Mouse (Mus musculus) hindbrain, embryonic 11.5 days (tissue): ENCODE data around the gene Aacs. TPM values are rescaled to one million over a fixed set of nuclear protein-coding genes. Genes with fewer than 3 reads are reported as not detected.

Experiments used
- ATAC-seq: fragments of 200-750 bp; cut with Nextera tagmentation; 2 replicates; pipeline ENCODE4 v1.8.0; 2017; ENCODE audit warnings: mild to moderate bottlenecking, moderate TSS enrichment, moderate library complexity; ENCODE audit not compliant: low FRiP score
- DNase-seq: peaks from one replicate; pipeline ENCODE4 v3.0.0-alpha.2; 2015; ENCODE audit warnings: low spot score
- H3K27ac ChIP-seq: fragments of 300-500 bp; sonication (generic); 2 replicates; pipeline ENCODE4 v1.5.1; 2014; ENCODE audit warnings: mild to moderate bottlenecking, low read depth, low read length
- H3K27me3 ChIP-seq: fragments of 300-500 bp; sonication (generic); 2 replicates; pipeline ENCODE4 v1.6.1; 2014; ENCODE audit warnings: mild to moderate bottlenecking, low read length, moderate library complexity, mixed read lengths; ENCODE audit not compliant: control insufficient read depth, insufficient read depth
- H3K36me3 ChIP-seq: fragments of 300-500 bp; sonication (generic); 2 replicates; pipeline ENCODE4 v1.6.1; 2014; ENCODE audit warnings: mild to moderate bottlenecking, low read length, moderate library complexity, mixed read lengths; ENCODE audit not compliant: control insufficient read depth, insufficient read depth
- H3K4me1 ChIP-seq: fragments of 300-500 bp; sonication (generic); replicated peaks from 2 replicates; pipeline ENCODE4 v1.6.1; 2014; ENCODE audit warnings: low read length, mixed read lengths; ENCODE audit not compliant: control insufficient read depth, insufficient read depth
- H3K4me2 ChIP-seq: fragments of 300-500 bp; sonication (generic); replicated peaks from 2 replicates; pipeline ENCODE4 v1.6.1; 2014; ENCODE audit warnings: mild to moderate bottlenecking, low read depth, low read length
- H3K4me3 ChIP-seq: fragments of 300-500 bp; sonication (generic); 2 replicates; pipeline ENCODE4 v1.5.1; 2014; ENCODE audit warnings: low read depth, low read length
- H3K9ac ChIP-seq: fragments of 300-500 bp; sonication (generic); 2 replicates; pipeline ENCODE4 v1.6.1; 2014; ENCODE audit warnings: low read depth, low read length
- H3K9me3 ChIP-seq: fragments of 300-500 bp; sonication (generic); 2 replicates; pipeline ENCODE4 v1.6.1; 2016; ENCODE audit warnings: low read length; ENCODE audit not compliant: control insufficient read depth
- WGBS: fragments of 180-500 bp; shearing (Covaris S2); extraction: QIAGEN DNeasy Blood & Tissue Kit; methylation state at CpG from one replicate; pipeline ENCODE4 v1.1.7; 2014; 5-methylcytosine and 5-hydroxymethylcytosine counted together
- polyA plus RNA-seq: library from polyadenylated mRNA; unstranded; fragments of >200 nt; fragmentation: Nextera tagmentation; extraction: Ambion mirVana; gene quantifications from 2 replicates; pipeline ENCODE4 v1.2.1, GENCODE M21; 2014

Gene Aacs
- polyA plus RNA-seq, 1 experiment from 2014 or later: 48.6 TPM

GRCm38 (mm10) chr5:125505968-125506367 lies 30.4 kb downstream of the Aacs start:
- Histone ChIP-seq H3K27me3 (no peaks in the 10 kb centered on the region), H3K9ac (no peak overlapping the region), H3K4me2 (no peak overlapping the region), H3K9me3 (no peaks in the 10 kb centered on the region), H3K27ac (no peak overlapping the region), H3K36me3 (peaks cover 2% of the 10 kb centered on the region; the same call in 1 of the 2 replicates), H3K4me3 (no peak overlapping the region), H3K4me1 (no peaks in the 10 kb centered on the region)
- WGBS: 75% methylated on average over 15 of the region's 15 CpGs
- DNase-seq: no peak
- ATAC-seq: no peak

DNA sequence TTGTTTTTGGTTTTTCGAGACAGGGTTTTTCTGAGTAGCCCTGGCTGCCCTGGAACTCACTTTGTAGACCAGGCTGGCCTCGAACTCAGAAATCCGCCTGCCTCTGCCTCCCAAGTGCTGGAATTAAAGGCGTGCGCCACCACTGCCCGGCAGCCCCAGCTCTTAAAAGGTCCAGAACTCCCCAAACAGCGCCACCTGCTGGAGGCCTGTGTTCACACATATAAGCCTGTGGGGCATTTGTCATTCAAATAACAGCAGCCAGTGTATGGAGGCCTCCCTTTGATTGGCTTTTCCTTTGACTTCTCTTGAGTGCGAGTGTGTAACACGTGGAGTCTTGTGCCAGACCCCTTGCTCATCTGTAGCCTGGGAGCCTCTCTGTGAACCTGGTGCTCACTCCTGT lies 32.0 kb downstream of the Aacs start:
- no peak for DNase-seq
- Histone ChIP-seq H3K4me1 (no peaks in the 10 kb centered on the region), H3K9me3 (no peaks in the 10 kb centered on the region), H3K9ac (no peak overlapping the region), H3K36me3 (peaks cover 2% of the 10 kb centered on the region; the same call in 1 of the 2 replicates), H3K4me3 (no peak overlapping the region), H3K4me2 (no peak overlapping the region), H3K27me3 (no peaks in the 10 kb centered on the region), H3K27ac (no peak overlapping the region)
- WGBS: 92% methylated on average over 9 of the region's 9 CpGs
- ATAC-seq: no peak

DNA sequence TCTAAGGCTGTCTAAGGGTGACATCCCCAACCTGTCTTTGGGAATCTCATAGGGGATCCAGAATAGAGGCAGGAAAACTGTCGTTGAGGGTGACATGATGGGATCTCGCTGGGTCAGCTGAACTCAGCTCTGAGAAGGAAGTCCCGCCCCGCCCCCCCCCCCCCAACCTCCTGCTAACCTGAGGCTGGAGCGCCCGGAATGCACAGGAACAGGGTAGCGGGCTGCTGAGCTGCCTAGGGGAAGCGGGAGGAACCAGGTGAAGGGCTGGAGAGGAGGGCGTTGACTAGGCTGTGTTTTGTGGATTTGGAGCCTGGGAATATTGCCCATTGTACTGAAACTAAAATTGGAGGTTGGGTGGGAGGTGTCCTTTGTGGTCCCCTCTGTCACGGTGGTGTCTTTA lies 32.4 kb downstream of the Aacs start:
- no peaks in the 10 kb centered on the region for H3K27me3 ChIP-seq
- no peaks in the 10 kb centered on the region for H3K4me1 ChIP-seq
- ATAC-seq (no peak), DNase-seq (no peak)
- H3K36me3 ChIP-seq: peaks cover 4% of the 10 kb centered on the region; the same call in 1 of the 2 replicates
- H3K9me3 ChIP-seq: no peaks in the 10 kb centered on the region
- H3K4me2 ChIP-seq: no peak overlapping the region
- no peak overlapping the region for H3K9ac ChIP-seq
- WGBS: 92% methylated on average over 10 of the region's 10 CpGs
- H3K4me3 ChIP-seq: no peak overlapping the region
- no peak overlapping the region for H3K27ac ChIP-seq

DNA sequence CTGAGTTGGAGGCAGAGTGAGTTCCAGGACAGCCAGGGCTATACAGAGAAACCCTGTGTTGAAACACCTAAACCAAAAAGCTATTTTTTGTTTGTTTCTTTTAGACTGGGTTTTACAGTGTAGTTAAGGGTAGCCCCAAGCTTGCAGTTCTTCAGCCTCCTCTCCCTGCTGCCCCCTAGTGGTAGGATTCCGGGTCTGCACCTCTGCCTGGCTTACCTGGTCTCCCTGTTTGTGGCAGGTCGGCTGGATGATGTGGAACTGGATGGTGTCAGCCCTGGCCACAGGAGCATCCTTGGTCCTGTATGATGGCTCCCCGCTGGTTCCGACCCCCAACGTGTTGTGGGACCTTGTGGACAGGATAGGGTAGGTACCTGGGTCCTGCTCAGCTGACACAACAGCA lies 33.9 kb downstream of the Aacs start:
- Histone ChIP-seq H3K9me3 (no peaks in the 10 kb centered on the region), H3K27me3 (no peaks in the 10 kb centered on the region), H3K4me2 (no peak overlapping the region), H3K36me3 (peaks cover 5% of the 10 kb centered on the region; the same call in 1 of the 2 replicates), H3K4me1 (no peaks in the 10 kb centered on the region), H3K27ac (no peak overlapping the region), H3K4me3 (no peak overlapping the region), H3K9ac (no peak overlapping the region)
- DNase-seq (peak; percentile 67), ATAC-seq (no peak)
- 53% methylated on average over 5 of the region's 5 CpGs for WGBS

GRCm38 (mm10) chr5:125515006-125515405 lies 39.4 kb downstream of the Aacs start:
- DNase-seq (no peak), ATAC-seq (no peak; the same call in 1 of the 2 replicates)
- no peak overlapping the region for H3K4me2 ChIP-seq
- H3K9me3 ChIP-seq: no peaks in the 10 kb centered on the region
- H3K4me3 ChIP-seq: no peak overlapping the region
- 90% methylated on average over 12 of the region's 12 CpGs for WGBS
- H3K4me1 ChIP-seq: no peaks in the 10 kb centered on the region
- H3K36me3 ChIP-seq: peaks cover 5% of the 10 kb centered on the region; the same call in 1 of the 2 replicates
- no peak overlapping the region for H3K9ac ChIP-seq
- H3K27ac ChIP-seq: no peak overlapping the region
- H3K27me3 ChIP-seq: no peaks in the 10 kb centered on the region

DNA sequence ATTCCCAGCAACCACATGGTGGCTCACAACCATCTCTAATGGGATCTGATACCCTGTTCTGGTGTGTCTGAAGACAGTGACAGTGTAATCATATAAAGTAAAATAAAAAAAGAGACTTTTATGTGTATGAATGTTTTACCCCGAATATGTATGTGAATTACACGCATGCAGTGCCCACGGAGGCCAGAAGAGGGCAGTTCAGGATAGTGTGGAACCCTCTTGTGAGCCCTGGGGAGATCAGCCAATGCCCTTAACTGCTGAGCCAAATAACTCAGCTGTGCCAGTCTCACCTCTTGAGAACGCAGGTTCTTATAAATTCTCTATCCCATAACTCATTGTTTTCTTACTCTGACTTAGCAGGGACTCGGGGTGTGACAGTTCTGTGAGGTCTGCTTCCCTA lies 43.0 kb downstream of the Aacs start:
- no peak overlapping the region for H3K27ac ChIP-seq
- no peaks in the 10 kb centered on the region for H3K36me3 ChIP-seq
- H3K9ac ChIP-seq: no peak overlapping the region
- no peaks in the 10 kb centered on the region for H3K27me3 ChIP-seq
- no peak overlapping the region for H3K4me2 ChIP-seq
- no peak overlapping the region for H3K4me3 ChIP-seq
- ATAC-seq: no peak
- WGBS: 67% methylated on average over 5 of the region's 5 CpGs
- H3K4me1 ChIP-seq: no peaks in the 10 kb centered on the region
- peak; percentile 48 for DNase-seq
- no peaks in the 10 kb centered on the region for H3K9me3 ChIP-seq

- H3K9ac ChIP-seq: no peak overlapping the region
- 21% methylated on average over 15 of the region's 15 CpGs for WGBS
- no peak for DNase-seq
- no peak overlapping the region for H3K4me3 ChIP-seq
- H3K4me1 ChIP-seq: no peaks in the 10 kb centered on the region
- no peaks in the 10 kb centered on the region for H3K27me3 ChIP-seq
- no peak overlapping the region for H3K27ac ChIP-seq
- no peak for ATAC-seq
- H3K4me2 ChIP-seq: no peak overlapping the region
- H3K36me3 ChIP-seq: no peaks in the 10 kb centered on the region
- H3K9me3 ChIP-seq: no peaks in the 10 kb centered on the region
These were observed 45.4 kb downstream of the Aacs start for GRCm38 (mm10) chr5:125520930-125521590.

DNA sequence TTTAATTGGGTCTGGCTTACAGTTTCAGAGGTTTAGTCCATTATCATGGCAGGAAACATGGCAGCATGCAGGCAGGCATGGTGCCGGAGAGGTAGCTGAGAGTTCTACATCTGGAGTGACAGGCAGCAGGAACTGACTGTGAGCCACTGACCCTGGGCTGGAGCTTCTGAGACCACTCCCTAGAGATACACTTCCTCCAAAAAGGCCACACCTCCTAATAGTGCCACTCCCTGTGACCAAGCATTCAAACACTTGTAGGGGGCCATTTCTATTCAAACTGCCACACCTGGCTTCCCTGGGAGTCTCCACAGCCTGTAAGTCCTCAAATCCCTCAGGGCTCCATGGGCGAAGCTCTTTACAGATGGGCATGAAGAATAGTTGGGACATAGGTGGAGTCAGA lies 47.7 kb downstream of the Aacs start:
- DNase-seq: no peak
- H3K4me1 ChIP-seq: no peaks in the 10 kb centered on the region

GRCm38 (mm10) chr5:125525516-125525915 lies 49.9 kb downstream of the Aacs start:
- DNase-seq (no peak), ATAC-seq (no peak)
- no peak overlapping the region for H3K4me2 ChIP-seq
- no peak overlapping the region for H3K4me3 ChIP-seq
- H3K36me3 ChIP-seq: no peaks in the 10 kb centered on the region
- no peak overlapping the region for H3K27ac ChIP-seq
- 59% methylated on average over 5 of the region's 5 CpGs for WGBS
- H3K27me3 ChIP-seq: peaks cover 4% of the 10 kb centered on the region; the same call in 1 of the 2 replicates
- H3K9ac ChIP-seq: no peak overlapping the region
- no peaks in the 10 kb centered on the region for H3K9me3 ChIP-seq
- H3K4me1 ChIP-seq: no peaks in the 10 kb centered on the region

More for the DNA sequence above, 47.7 kb downstream of the Aacs start:
- H3K27ac ChIP-seq: no peak overlapping the region
- no peak overlapping the region for H3K4me3 ChIP-seq
- H3K4me2 ChIP-seq: no peak overlapping the region
- ATAC-seq: no peak
- H3K36me3 ChIP-seq: no peaks in the 10 kb centered on the region
- no peaks in the 10 kb centered on the region for H3K9me3 ChIP-seq
- WGBS: 86% methylated on average over 2 of the region's 2 CpGs
- no peaks in the 10 kb centered on the region for H3K27me3 ChIP-seq
- no peak overlapping the region for H3K9ac ChIP-seq
